Mouse (Mus musculus) thymus, adult 2 months (tissue): Measurements from ENCODE around the gene Islr.

Source experiments
- CTCF ChIP-seq: fragments of 200-500 bp; IDR thresholded peaks from 2 replicates; pipeline ENCODE4 v1.5.1; 2012; ENCODE audit warnings: mild to moderate bottlenecking, control low read depth, low read length, moderate library complexity, borderline replicate concordance; ENCODE audit not compliant: control insufficient read depth, poor library complexity, insufficient read depth; ENCODE audit errors: extremely low read depth
- POLR2A ChIP-seq: fragments of 200-500 bp; IDR thresholded peaks from 2 replicates; pipeline ENCODE4 v1.6.1; 2012; ENCODE audit warnings: mild to moderate bottlenecking, low read length, control low read depth, moderate library complexity; ENCODE audit not compliant: control insufficient read depth, poor library complexity, insufficient read depth; ENCODE audit errors: extremely low read depth

GRCm38 (mm10) chr9:58111431-58111830, 92.7 kb downstream of the Islr start:
- TF ChIP-seq CTCF (no peak), POLR2A (no peak)
